Mouse (Mus musculus) ES-Bruce4 (cell line): ENCODE measurements around the gene Nkap. TPM values are rescaled to one million over a fixed set of nuclear protein-coding genes. Genes with fewer than 3 reads are reported as not detected.
"Not testable (repeated sequence)": the region's sequence is repeated elsewhere in the genome, so short reads cannot be mapped to it uniquely, and the experiment has no call there.

Source experiments
- H3K27ac ChIP-seq: 2 replicates; pipeline ENCODE4 v1.5.1; 2012; ENCODE audit warnings: low read length, inconsistent platforms; ENCODE audit not compliant: insufficient read depth
- H3K27me3 ChIP-seq: 2 replicates; pipeline ENCODE4 v1.6.1; 2012; ENCODE audit warnings: mild to moderate bottlenecking, low read length, inconsistent platforms; ENCODE audit not compliant: control insufficient read depth, poor library complexity, insufficient read depth, severe bottlenecking
- H3K36me3 ChIP-seq: 2 replicates; pipeline ENCODE4 v1.6.1; 2012; ENCODE audit warnings: inconsistent platforms, mild to moderate bottlenecking, low read length, moderate library complexity; ENCODE audit not compliant: control insufficient read depth, poor library complexity, insufficient read depth, severe bottlenecking
- H3K4me1 ChIP-seq: one replicate; pipeline ENCODE4 v1.8.1; 2011; ENCODE audit warnings: low read length; ENCODE audit not compliant: control insufficient read depth, insufficient read depth
- H3K4me3 ChIP-seq: 2 replicates; pipeline ENCODE4 v1.5.1; 2011; ENCODE audit warnings: low read depth, mild to moderate bottlenecking, low read length
- H3K9ac ChIP-seq: 2 replicates; pipeline ENCODE4 v1.6.1; 2012; ENCODE audit warnings: low read depth, mild to moderate bottlenecking, inconsistent platforms; ENCODE audit not compliant: poor library complexity, severe bottlenecking
- H3K9me3 ChIP-seq: replicated peaks from 2 replicates; pipeline ENCODE4 v1.6.1; 2012; ENCODE audit warnings: mild to moderate bottlenecking, low read length, inconsistent platforms; ENCODE audit not compliant: control insufficient read depth, poor library complexity, insufficient read depth, severe bottlenecking
- CTCF ChIP-seq: IDR thresholded peaks from one replicate; pipeline ENCODE4 v1.8.1; 2011; ENCODE audit warnings: low read depth, low read length
- EP300 ChIP-seq: IDR thresholded peaks from 2 replicates; pipeline ENCODE4 v1.6.1; 2011; ENCODE audit warnings: low read depth, low read length; ENCODE audit not compliant: insufficient read depth
- POLR2A ChIP-seq: IDR thresholded peaks from one replicate; pipeline ENCODE4 v1.8.1; 2011; ENCODE audit warnings: low read length; ENCODE audit not compliant: insufficient read depth
- polyA plus RNA-seq: library from polyadenylated mRNA; stranded (reverse); fragments of >200 nt; gene quantifications from 2 replicates; pipeline ENCODE4 v1.2.4, GENCODE M21; 2011; ENCODE audit warnings: low read depth; ENCODE audit not compliant: missing spikeins, insufficient read depth, insufficient read length

Gene Nkap
- polyA plus RNA-seq, 1 experiment, result 27.2 TPM

DNA sequence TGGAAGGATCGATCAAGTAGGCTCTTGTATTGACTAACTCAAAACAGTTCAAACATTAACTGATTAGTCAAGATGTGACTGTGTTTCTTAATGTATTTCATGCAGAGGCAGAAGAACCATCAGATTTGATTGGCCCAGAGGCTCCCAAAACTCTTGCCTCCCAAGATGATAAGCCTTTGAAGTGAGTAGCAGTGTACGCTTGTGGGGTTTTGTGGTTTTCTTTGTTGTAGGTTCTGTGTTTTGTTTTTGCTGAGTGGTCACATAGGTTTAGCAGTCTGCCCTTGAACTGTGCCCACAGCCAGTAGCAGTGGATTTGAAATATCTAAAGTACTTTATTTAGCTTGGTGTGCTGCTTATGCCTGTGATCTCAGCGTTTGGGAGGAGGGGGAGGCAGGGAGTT lies 15.1 kb downstream of the Nkap start:
- Histone ChIP-seq H3K36me3 (peaks cover 2% of the 10 kb centered on the region; the same call in 1 of the 2 replicates), H3K9me3 (no peaks in the 10 kb centered on the region), H3K4me3 (no peak overlapping the region), H3K27me3 (no peaks in the 10 kb centered on the region), H3K27ac (no peak overlapping the region), H3K9ac (no peak overlapping the region), H3K4me1 (no peaks in the 10 kb centered on the region)
- no peak for TF ChIP-seq CTCF

DNA sequence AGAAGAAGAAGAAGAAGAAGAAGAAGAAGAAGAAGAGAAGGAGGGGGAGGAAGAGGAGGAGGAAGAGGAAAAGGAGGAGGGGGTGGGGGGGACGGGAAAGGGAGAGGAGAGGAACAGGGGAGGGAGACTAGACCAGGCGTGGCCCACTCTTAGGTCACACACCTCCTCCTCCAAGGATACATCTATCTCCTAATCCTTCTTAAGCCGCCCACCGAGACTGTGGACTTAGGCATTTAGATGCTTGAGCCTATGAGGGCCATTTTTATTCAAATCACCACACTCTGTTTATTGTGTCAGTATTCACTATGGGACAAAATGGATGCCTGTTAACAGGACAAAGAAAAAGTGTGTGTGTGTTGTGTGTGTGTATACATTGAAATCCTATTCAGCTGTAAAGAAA lies 17.9 kb downstream of the Nkap start:
- H3K36me3 ChIP-seq, H3K27me3 ChIP-seq, H3K4me3 ChIP-seq, H3K27ac ChIP-seq, H3K9me3 ChIP-seq, H3K9ac ChIP-seq, H3K4me1 ChIP-seq: not testable (repeated sequence)

DNA sequence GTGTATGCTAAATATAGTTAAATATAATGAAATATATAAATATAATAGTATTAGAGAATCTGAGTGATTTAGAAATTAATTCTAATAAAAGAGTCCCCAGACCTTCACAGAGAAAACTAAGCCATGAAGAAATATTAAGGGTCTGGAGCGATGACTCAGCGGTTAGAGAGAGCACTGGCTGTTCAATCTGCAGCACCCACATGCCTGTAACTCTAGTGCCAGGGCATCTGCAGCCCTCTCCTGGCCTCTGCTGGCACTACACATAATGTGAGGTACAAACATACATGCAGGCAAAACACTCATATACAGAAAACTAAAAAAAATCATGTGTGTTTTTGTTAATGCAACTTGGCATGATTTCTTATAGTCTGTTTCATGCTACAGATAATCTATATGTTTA lies 18.4 kb downstream of the Nkap start:
- H3K4me1 ChIP-seq, result no peaks in the 10 kb centered on the region
- H3K27ac ChIP-seq, result no peak overlapping the region
- H3K27me3 ChIP-seq, result no peaks in the 10 kb centered on the region
- no peaks in the 10 kb centered on the region for H3K9me3 ChIP-seq
- no peak overlapping the region for H3K4me3 ChIP-seq
- no peak overlapping the region for H3K9ac ChIP-seq
- H3K36me3 ChIP-seq, result no peaks in the 10 kb centered on the region; the same call in 1 of the 2 replicates
- TF ChIP-seq POLR2A, result no peak
- peak; percentile 3 for TF ChIP-seq CTCF
- TF ChIP-seq EP300, result no peak

DNA sequence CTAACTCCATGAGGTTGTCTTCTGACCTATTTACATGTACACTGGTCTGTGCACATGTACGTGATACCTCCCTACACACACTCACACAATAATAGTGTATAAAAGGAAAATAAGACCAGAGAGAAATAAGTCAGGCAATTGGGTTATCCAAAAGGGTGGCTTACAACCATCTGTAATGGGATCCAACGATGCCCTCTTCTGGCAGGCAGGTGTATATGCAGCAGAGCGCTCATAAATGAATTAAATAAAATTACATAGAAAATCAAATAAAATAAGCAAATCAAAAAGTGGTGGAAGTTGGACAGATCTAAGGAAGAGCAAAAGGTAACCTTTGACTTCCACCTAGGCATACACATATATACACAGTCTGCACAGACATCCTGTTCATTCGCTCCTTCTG lies 31.2 kb downstream of the Nkap start:
- Histone ChIP-seq H3K4me3 (no peak overlapping the region), H3K4me1 (no peaks in the 10 kb centered on the region), H3K27me3 (no peaks in the 10 kb centered on the region), H3K27ac (no peak overlapping the region), H3K9ac (no peak overlapping the region), H3K9me3 (no peaks in the 10 kb centered on the region), H3K36me3 (no peaks in the 10 kb centered on the region)
- no peak for TF ChIP-seq EP300

DNA sequence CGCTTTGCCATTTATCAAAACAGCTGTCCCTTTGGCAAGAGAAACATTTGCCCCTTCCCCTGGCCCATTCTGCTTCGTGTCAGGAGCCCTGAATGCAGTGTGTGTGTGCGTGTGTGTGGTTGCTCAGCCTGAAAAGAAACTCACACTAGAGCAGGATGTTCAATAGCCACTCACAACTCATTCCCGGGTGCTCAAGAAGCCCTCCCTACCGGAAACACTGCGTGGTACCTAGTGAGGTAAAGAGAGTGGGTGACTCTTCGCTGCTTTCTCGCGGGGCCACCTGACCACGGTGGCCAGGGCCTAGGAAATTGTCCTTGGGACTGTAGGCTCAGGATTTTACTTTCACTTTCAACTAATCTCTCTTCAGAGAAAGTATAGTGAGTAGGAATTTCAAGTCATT lies 34.6 kb downstream of the Nkap start:
- Histone ChIP-seq H3K36me3 (no peaks in the 10 kb centered on the region), H3K27ac (no peak overlapping the region)

DNA sequence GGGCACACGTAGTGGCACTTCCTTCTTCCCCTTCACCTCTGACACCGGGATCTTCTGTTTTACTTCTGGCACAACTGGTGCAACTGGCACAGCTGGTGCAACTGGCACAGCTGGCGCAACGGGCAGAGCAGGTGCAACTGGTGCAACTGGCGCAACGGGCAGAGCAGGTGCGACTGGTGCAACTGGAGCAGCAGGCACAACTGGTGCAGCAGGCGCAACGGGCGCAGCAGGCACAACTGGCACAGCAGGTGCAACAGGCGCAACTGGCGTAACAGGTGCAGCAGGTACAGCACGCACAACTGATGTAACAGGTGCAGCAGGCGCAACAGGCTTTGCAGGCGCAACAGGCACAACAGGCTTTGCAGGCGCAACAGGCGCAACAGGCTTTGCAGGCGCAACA lies 36.5 kb downstream of the Nkap start:
- H3K9ac ChIP-seq, result no peak overlapping the region
- 0 out of 2 replicates have a peak overlapping the region, but pooled peaks have one; percentile 1 for H3K4me3 ChIP-seq
- H3K4me1 ChIP-seq, result no peaks in the 10 kb centered on the region
- no peaks in the 10 kb centered on the region for H3K9me3 ChIP-seq
- no peak for TF ChIP-seq EP300
- no peak for TF ChIP-seq CTCF
- TF ChIP-seq POLR2A, result no peak
- H3K27ac ChIP-seq, result no peak overlapping the region
- H3K27me3 ChIP-seq, result no peaks in the 10 kb centered on the region
- no peaks in the 10 kb centered on the region for H3K36me3 ChIP-seq

More for the DNA sequence above, 34.6 kb downstream of the Nkap start:
- Histone ChIP-seq H3K27me3 (no peaks in the 10 kb centered on the region), H3K9me3 (no peaks in the 10 kb centered on the region), H3K4me3 (no peak overlapping the region), H3K4me1 (no peaks in the 10 kb centered on the region), H3K9ac (no peak overlapping the region)
- TF ChIP-seq EP300, result no peak
- TF ChIP-seq POLR2A, result no peak
- no peak for TF ChIP-seq CTCF

DNA sequence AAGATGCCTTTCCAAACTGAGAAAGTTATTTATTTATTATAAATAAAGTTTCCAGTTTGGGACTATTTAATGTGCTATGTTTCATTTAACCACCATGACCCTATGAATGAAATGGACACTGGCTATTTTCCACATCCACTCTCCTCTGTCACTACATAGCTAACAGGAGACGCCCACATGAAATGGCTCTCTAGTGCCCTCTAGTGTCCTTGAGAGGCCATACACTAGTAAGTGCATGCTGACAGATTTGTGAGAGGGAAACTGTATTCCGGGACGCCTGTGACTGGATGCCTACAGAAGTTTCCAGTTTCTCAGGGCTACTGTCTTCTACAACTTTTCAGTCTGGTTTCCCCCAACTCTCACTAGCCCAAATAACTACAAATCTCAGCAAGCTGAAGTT lies 40.5 kb downstream of the Nkap start:
- Histone ChIP-seq H3K4me1 (no peaks in the 10 kb centered on the region), H3K4me3 (no peak overlapping the region), H3K9me3 (no peaks in the 10 kb centered on the region), H3K9ac (no peak overlapping the region), H3K36me3 (no peaks in the 10 kb centered on the region), H3K27me3 (no peaks in the 10 kb centered on the region), H3K27ac (no peak overlapping the region)
- TF ChIP-seq POLR2A, result no peak
- TF ChIP-seq EP300, result no peak
- peak; percentile 22 for TF ChIP-seq CTCF
